Mouse (Mus musculus) forebrain, embryonic 11.5 days (tissue): ENCODE measurements around the gene Trpd52l3. TPM values are rescaled to one million over a fixed set of nuclear protein-coding genes. Genes with fewer than 3 reads are reported as not detected.
"Not testable (repeated sequence)": the region's sequence is repeated elsewhere in the genome, so short reads cannot be mapped to it uniquely, and the experiment has no call there.

Source experiments
- ATAC-seq: fragments of 200-750 bp; cut with Nextera tagmentation; replicated peaks from 2 replicates; pipeline ENCODE4 v1.8.0; 2017; ENCODE audit warnings: moderate TSS enrichment; ENCODE audit not compliant: low FRiP score
- DNase-seq: peaks from one replicate; pipeline ENCODE4 v3.0.0-alpha.2; 2017; ENCODE audit warnings: low spot score
- H3K27ac ChIP-seq: fragments of 300-500 bp; sonication (generic); 2 replicates; pipeline ENCODE4 v1.5.1; 2014; ENCODE audit warnings: low read depth, low read length
- H3K27me3 ChIP-seq: fragments of 300-500 bp; sonication (generic); 2 replicates; pipeline ENCODE4 v1.6.1; 2014; ENCODE audit warnings: mild to moderate bottlenecking, low read length, mixed read lengths; ENCODE audit not compliant: control insufficient read depth, insufficient read depth
- H3K36me3 ChIP-seq: fragments of 300-500 bp; sonication (generic); 2 replicates; pipeline ENCODE4 v1.6.1; 2014; ENCODE audit warnings: mild to moderate bottlenecking, low read length, moderate library complexity, mixed read lengths; ENCODE audit not compliant: control insufficient read depth, insufficient read depth
- H3K4me1 ChIP-seq: fragments of 300-500 bp; sonication (generic); replicated peaks from 2 replicates; pipeline ENCODE4 v1.6.1; 2014; ENCODE audit warnings: low read length, mixed read lengths; ENCODE audit not compliant: control insufficient read depth, insufficient read depth
- H3K4me2 ChIP-seq: fragments of 300-500 bp; sonication (generic); 2 replicates; pipeline ENCODE4 v1.6.1; 2014; ENCODE audit warnings: low read depth, mild to moderate bottlenecking, low read length, moderate library complexity, mixed read lengths; ENCODE audit not compliant: severe bottlenecking
- H3K4me3 ChIP-seq: fragments of 300-500 bp; sonication (generic); 2 replicates; pipeline ENCODE4 v1.5.1; 2014; ENCODE audit warnings: low read depth, low read length
- H3K9ac ChIP-seq: fragments of 300-500 bp; sonication (generic); 2 replicates; pipeline ENCODE4 v1.6.1; 2014; ENCODE audit warnings: low read length
- H3K9me3 ChIP-seq: fragments of 300-500 bp; sonication (generic); 2 replicates; pipeline ENCODE4 v1.6.1; 2016; ENCODE audit warnings: low read length, mixed read lengths; ENCODE audit not compliant: control insufficient read depth
- WGBS: fragments of 180-500 bp; shearing (Covaris S2); extraction: QIAGEN DNeasy Blood & Tissue Kit; methylation state at CpG from one replicate; pipeline ENCODE4 v1.1.7; 2014; 5-methylcytosine and 5-hydroxymethylcytosine counted together
- polyA plus RNA-seq: library from polyadenylated mRNA; unstranded; fragments of >200 nt; fragmentation: Nextera tagmentation; extraction: Ambion mirVana; gene quantifications from 2 replicates; pipeline ENCODE4 v1.2.1, GENCODE M21; 2014

The Trpd52l3 gene
- polyA plus RNA-seq, 1 experiment from 2014 or later, result not detected

DNA sequence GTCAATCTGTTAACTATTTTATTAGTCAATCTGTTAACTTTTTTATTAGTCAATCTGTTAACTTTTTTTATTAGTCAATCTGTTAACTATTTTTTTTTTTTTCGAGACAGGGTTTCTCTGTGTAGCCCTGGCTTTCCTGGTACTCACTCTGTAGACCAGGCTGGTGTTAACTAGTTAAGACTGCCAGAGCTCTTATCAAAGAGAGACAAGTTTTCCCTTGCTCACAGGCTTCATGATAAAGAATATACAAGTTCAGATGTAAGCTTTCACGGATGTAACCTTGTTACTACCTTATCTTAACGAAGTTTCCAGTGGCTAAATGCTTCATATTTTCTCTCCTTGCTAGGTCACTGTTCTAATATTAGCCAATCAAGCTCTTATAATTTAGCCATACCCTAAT, 10.7 kb downstream of the Trpd52l3 start:
- ATAC-seq (no peak), DNase-seq (no peak)
- 86% methylated on average over 3 of the region's 3 CpGs for WGBS
- Histone ChIP-seq H3K27me3 (no peaks in the 10 kb centered on the region), H3K4me3 (no peak overlapping the region), H3K27ac (no peak overlapping the region), H3K4me2 (no peak overlapping the region), H3K36me3 (no peaks in the 10 kb centered on the region), H3K9ac (no peak overlapping the region), H3K4me1 (no peaks in the 10 kb centered on the region), H3K9me3 (no peaks in the 10 kb centered on the region)

DNA sequence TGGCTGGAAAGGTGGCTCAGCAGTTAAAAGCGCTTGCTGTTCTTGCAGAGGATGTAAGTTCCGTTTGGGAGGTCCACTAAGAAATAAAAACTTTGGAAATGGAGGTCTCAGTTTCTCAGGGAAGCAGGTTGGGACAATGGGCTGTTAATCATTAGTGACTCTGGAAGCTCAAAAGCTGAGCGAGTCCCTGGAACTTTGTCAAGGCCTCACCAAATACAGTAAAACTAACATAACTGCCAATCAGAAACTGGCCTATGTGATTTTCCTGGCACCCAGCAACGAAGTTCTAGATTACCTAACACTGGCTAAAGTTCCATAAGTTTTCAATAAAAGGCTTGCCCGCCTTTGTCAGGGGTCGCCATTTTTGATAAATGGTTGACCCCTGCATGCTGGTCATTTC, 12.6 kb downstream of the Trpd52l3 start:
- Histone ChIP-seq H3K4me2 (no peak overlapping the region), H3K27ac (no peak overlapping the region), H3K4me3 (no peak overlapping the region), H3K9ac (no peak overlapping the region), H3K4me1 (no peaks in the 10 kb centered on the region), H3K9me3 (no peaks in the 10 kb centered on the region), H3K36me3 (no peaks in the 10 kb centered on the region), H3K27me3 (no peaks in the 10 kb centered on the region)
- 84% methylated on average over 6 of the region's 6 CpGs for WGBS
- DNase-seq (no peak), ATAC-seq (no peak)

DNA sequence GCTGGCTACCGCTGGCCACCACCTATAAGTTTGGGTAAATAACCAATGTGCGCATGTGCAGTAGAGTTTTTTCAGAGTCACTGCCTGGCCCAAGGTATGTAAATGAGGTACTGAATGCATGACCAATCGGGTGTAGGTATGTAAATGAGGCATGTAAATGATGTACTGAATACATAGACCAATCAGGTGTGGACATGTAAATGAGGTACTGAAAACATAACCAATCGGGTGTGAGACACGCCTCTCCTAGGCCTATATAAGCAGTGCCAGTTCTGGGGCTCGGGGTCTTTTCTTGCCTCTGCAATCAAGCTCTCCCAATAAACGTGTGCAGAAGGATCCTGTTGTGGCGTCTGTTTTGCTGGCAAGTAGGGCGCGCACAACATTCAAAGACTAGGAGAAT, 19.8 kb downstream of the Trpd52l3 start:
- not testable (repeated sequence) for H3K27ac ChIP-seq, H3K9me3 ChIP-seq, DNase-seq, H3K36me3 ChIP-seq, ATAC-seq, H3K4me1 ChIP-seq, H3K4me2 ChIP-seq, H3K27me3 ChIP-seq, H3K4me3 ChIP-seq, H3K9ac ChIP-seq
- WGBS, result 93% methylated on average over 10 of the region's 10 CpGs

DNA sequence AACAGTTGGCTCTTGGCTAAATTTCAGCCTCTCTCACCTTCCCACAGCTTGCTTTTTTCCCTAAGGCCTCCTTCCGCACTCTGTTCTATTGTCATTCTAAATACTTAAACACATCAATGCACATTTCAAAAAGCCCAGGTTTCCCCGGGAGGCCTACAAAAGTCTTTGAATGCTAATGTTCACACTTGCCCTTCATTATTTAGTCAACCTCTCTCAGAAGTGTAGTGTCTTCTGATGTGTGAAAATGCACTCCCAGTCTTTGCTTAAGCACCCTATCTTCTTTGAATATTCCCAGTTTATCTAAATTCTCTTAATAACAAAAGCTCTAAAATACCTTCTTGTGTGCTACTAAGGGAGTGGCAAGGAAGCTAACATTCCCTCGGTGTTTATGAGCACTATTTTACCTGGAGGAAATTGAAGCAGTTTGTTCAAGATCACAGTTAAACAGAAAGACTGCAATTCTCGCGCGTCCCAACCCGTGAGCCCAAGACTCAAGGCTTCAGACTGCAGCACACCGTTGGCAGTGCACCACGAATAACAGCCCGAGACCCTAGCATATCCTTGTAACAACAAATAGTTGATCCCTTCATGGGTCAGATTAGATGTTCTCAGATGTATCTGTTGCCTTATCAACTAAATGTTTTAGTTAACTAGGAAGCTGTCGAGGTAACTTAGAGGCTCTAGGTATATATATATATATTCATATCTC, 25.6 kb downstream of the Trpd52l3 start:
- Histone ChIP-seq H3K9me3 (no peaks in the 10 kb centered on the region), H3K27ac (peak overlapping the region; percentile 37; the same call in 1 of the 2 replicates), H3K4me2 (peak overlapping the region; percentile 71; the same call in 1 of the 2 replicates), H3K27me3 (no peaks in the 10 kb centered on the region), H3K9ac (peak overlapping the region; percentile 100), H3K36me3 (no peaks in the 10 kb centered on the region), H3K4me1 (peaks cover 13% of the 10 kb centered on the region; the same call in 1 of the 2 replicates), H3K4me3 (no peak overlapping the region)
- ATAC-seq (no peak), DNase-seq (no peak)
- 29% methylated on average over 11 of the region's 11 CpGs for WGBS

DNA sequence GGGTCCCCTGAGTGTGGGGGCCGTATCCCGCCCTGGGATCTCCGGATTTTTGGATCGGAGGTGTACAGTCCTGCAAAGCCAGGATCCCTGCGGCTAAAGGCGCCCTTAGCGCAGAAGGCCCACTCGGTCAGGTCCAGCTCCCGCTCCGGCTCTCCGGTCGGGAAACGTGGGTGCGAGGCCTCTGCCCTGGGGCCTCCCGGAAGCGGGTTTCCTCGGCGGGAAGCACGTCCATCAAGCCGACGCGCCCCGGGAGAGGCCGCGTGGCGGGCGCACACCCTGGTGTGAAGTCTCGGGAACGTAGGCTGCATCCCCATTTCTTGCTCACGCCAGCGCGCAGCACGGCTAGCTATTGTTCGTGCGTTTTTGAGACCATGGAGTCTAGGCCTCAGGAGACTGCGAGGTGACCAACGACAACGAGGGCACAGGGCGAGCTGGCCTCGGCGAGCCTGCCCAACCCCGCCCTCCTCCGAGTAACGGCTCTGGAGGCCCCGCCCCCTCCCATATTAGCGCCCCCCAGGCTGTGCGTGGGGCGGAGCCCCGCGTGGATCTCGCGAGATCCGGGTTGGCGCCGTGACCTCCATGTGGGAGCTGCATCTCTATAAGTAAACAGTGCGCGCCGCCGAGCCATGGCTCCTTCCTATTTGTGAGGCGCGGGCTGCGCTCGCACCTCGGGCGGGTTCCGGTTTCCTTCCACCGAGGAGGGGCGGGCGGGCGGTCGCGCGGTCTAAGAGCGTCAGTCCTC, 26.5 kb downstream of the Trpd52l3 start, which contains the start of gene Uhrf2:
Gene Uhrf2, plus strand, starts transcription at position 620 of the 742 bp plus-strand sequence.
- peaks cover 13% of the 10 kb centered on the region; the same call in 1 of the 2 replicates for H3K4me1 ChIP-seq
- peak within 1 kb of the TSS; percentile 100 for H3K9ac ChIP-seq
- ATAC-seq, result peak; percentile 96
- peak; percentile 98 for DNase-seq
- no peaks in the 10 kb centered on the region for H3K36me3 ChIP-seq
- no peaks in the 10 kb centered on the region for H3K9me3 ChIP-seq
- peak within 1 kb of the TSS; percentile 71 for H3K4me2 ChIP-seq
- peak within 1 kb of the TSS; percentile 91 for H3K27ac ChIP-seq
- WGBS, result 1% methylated on average over 74 of the region's 74 CpGs
- no peaks in the 10 kb centered on the region for H3K27me3 ChIP-seq
- H3K4me3 ChIP-seq, result peak within 1 kb of the TSS; percentile 100

DNA sequence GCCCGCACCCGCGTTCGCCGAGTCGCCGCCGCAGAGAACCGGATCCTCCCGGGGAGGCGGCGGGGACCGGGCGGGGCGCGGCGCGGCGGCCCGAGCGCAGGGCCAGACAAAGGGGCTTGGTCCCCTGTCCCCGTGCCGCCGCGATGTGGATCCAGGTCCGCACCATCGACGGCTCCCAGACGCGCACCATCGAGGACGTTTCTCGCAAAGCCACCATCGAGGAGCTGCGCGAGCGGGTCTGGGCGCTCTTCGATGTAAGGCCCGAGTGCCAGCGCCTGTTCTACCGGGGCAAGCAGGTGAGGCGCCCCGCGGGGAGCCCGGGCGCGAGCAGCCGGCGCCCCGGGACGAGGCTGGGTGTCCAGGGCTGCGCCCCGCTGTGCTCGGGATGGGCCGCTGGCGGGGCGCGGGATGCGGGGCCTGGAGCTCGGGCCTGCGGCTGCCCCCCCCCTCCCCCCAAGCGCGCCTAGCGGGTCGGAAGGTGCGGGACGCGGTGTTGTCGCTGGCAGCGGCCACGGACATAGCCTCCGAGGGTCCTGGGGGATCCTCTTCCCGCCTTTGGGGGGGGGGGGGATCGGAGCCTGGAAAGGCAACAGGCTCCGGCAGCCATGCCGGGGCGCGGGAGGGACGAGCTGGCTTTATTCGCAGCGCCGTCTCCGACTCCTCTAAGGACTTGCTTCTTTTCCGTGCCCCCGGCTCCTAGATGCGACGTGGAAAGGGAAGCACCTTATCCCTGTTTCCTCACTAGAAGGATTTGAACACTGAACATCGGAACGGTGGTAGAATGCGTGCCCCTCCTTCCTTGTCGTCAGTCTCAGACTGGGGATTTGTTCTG, 27.3 kb downstream of the Trpd52l3 start:
- peak overlapping the region; percentile 91 for H3K27ac ChIP-seq
- peak overlapping the region; percentile 100 for H3K4me3 ChIP-seq
- H3K27me3 ChIP-seq, result no peaks in the 10 kb centered on the region
- H3K4me1 ChIP-seq, result peaks cover 13% of the 10 kb centered on the region; the same call in 1 of the 2 replicates
- no peaks in the 10 kb centered on the region for H3K36me3 ChIP-seq
- ATAC-seq (no peak; the same call in 1 of the 2 replicates), DNase-seq (peak; percentile 80)
- peak overlapping the region; percentile 100 for H3K9ac ChIP-seq
- no peaks in the 10 kb centered on the region for H3K9me3 ChIP-seq
- peak overlapping the region; percentile 71 for H3K4me2 ChIP-seq
- WGBS, result under 1% methylated on average over 84 of the region's 92 CpGs

DNA sequence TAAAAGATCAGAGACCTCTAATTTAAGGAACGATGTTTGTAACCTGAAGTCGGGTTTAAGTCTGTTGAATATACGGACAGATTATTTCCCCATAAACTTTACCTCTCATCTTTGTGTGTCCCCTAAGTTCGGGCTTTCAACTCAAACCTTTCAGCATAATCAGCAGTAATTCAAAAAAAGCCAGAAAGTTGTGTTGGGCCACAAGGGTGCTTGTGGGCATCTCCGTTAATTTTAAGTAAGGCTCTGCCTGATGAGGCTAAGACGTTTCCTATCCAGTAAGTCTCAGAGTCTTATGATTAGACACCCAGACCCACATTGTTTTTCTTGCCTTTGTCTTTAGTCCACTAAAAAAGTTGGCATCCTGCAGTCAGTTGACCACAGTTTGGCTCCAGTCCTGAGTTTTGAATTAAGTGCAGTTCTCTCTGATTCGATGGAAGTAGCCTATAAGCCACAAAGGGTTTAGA, 27.9 kb downstream of the Trpd52l3 start:
- 4% methylated on average over 7 of the region's 7 CpGs for WGBS
- H3K27ac ChIP-seq, result peak overlapping the region; percentile 91; the same call in 1 of the 2 replicates
- no peak for DNase-seq

DNA sequence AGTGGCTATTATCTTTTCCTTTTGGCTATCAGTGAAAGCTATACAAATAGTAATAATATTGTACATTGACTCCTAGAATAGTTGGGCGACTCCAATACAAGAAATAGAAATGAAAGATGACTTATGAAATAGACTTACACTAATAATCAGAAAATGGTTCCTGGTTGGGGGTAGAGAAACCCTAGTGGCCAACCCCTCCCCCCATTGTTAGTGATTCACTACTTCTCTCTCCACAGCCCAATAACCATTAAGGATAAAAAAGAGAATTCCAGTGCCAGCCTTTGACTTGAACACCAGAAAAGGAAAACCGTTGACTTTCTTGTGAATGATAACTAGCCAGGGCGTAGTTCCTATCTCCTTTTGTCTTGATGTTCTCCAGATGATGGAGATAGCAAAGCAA, 28.6 kb downstream of the Trpd52l3 start:
- H3K9me3 ChIP-seq, result no peaks in the 10 kb centered on the region
- 72% methylated on average over 3 of the region's 3 CpGs for WGBS
- peaks cover 13% of the 10 kb centered on the region; the same call in 1 of the 2 replicates for H3K4me1 ChIP-seq
- no peak overlapping the region; the same call in 1 of the 2 replicates for H3K9ac ChIP-seq
- DNase-seq (no peak), ATAC-seq (no peak)
- peak overlapping the region; percentile 100 for H3K4me3 ChIP-seq
- no peaks in the 10 kb centered on the region for H3K27me3 ChIP-seq
- peak overlapping the region; percentile 71 for H3K4me2 ChIP-seq
- H3K27ac ChIP-seq, result no peak overlapping the region
- H3K36me3 ChIP-seq, result no peaks in the 10 kb centered on the region

More for the DNA sequence above, 27.9 kb downstream of the Trpd52l3 start:
- Histone ChIP-seq H3K4me1 (peaks cover 13% of the 10 kb centered on the region; the same call in 1 of the 2 replicates), H3K4me3 (peak overlapping the region; percentile 100), H3K9me3 (no peaks in the 10 kb centered on the region), H3K9ac (peak overlapping the region; percentile 100), H3K36me3 (no peaks in the 10 kb centered on the region), H3K27me3 (no peaks in the 10 kb centered on the region), H3K4me2 (peak overlapping the region; percentile 71)
- no peak for ATAC-seq
